Mouse (Mus musculus) heart, embryonic 15.5 days (tissue): ENCODE measurements around the gene Defa30. TPM values are rescaled to one million over a fixed set of nuclear protein-coding genes. Genes with fewer than 3 reads are reported as not detected.
"Not testable (repeated sequence)": the region's sequence is repeated elsewhere in the genome, so short reads cannot be mapped to it uniquely, and the experiment has no call there.

Source experiments
- ATAC-seq: fragments of 200-750 bp; cut with Nextera tagmentation; replicated peaks from 2 replicates; pipeline ENCODE4 v1.8.0; 2017; ENCODE audit warnings: low read depth, moderate TSS enrichment; ENCODE audit not compliant: insufficient number of reproducible peaks, insufficient read depth, low FRiP score
- H3K27ac ChIP-seq: fragments of 300-500 bp; sonication (generic); 2 replicates; pipeline ENCODE4 v1.5.1; 2015; ENCODE audit warnings: mild to moderate bottlenecking, inconsistent platforms
- H3K27me3 ChIP-seq: fragments of 300-500 bp; sonication (generic); 2 replicates; pipeline ENCODE4 v1.6.1; 2015; ENCODE audit warnings: inconsistent platforms
- H3K36me3 ChIP-seq: fragments of 300-500 bp; sonication (generic); 2 replicates; pipeline ENCODE4 v1.6.1; 2015; ENCODE audit warnings: mild to moderate bottlenecking, inconsistent platforms
- H3K4me1 ChIP-seq: fragments of 300-500 bp; sonication (generic); replicated peaks from 2 replicates; pipeline ENCODE4 v1.6.1; 2015; ENCODE audit warnings: inconsistent platforms
- H3K4me2 ChIP-seq: fragments of 300-500 bp; sonication (generic); 2 replicates; pipeline ENCODE4 v1.6.1; 2015; ENCODE audit warnings: inconsistent platforms, mild to moderate bottlenecking, moderate library complexity
- H3K4me3 ChIP-seq: fragments of 300-500 bp; sonication (generic); 2 replicates; pipeline ENCODE4 v1.5.1; 2015; ENCODE audit warnings: mild to moderate bottlenecking, inconsistent platforms
- H3K9ac ChIP-seq: fragments of 300-500 bp; sonication (generic); 2 replicates; pipeline ENCODE4 v1.6.1; 2015; ENCODE audit warnings: mild to moderate bottlenecking, inconsistent platforms
- H3K9me3 ChIP-seq: fragments of 300-500 bp; sonication (generic); replicated peaks from 2 replicates; pipeline ENCODE4 v1.6.1; 2016; ENCODE audit warnings: inconsistent platforms
- WGBS: fragments of 180-500 bp; shearing (Covaris S2); methylation state at CpG from one replicate; pipeline ENCODE4 v1.1.7; 2015; ENCODE audit warnings: mixed read lengths; 5-methylcytosine and 5-hydroxymethylcytosine counted together
- polyA plus RNA-seq: library from polyadenylated mRNA; unstranded; fragments of >200 nt; fragmentation: Nextera tagmentation; extraction: Ambion mirVana; gene quantifications from 2 replicates; pipeline ENCODE4 v1.2.1, GENCODE M21; 2015

The Defa30 gene
- not detected in 2 replicates for polyA plus RNA-seq

DNA sequence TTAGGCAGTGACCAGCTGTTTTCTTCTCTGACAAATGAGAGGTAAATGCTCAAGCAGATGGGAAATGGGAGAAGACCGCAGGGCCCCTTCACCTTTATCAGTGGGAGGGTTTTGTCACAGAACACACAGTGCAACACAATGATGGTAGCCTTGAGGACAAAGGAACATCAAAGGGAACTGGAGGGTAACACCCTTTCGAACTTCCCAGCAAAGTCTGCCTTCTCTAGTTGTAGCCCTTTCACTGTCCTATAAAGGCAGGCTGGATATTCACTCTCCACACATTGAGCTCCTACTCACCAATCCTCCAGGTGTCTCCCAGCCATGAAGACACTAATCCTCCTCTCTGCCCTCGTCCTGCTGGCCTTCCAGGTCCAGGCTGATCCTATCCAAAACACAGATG is at the start of gene Defa30:
Gene Defa30 (plus strand): TSS at position 301 of the 400 bp plus-strand sequence.
- ATAC-seq, H3K36me3 ChIP-seq, H3K4me3 ChIP-seq, H3K4me1 ChIP-seq, H3K4me2 ChIP-seq, H3K27me3 ChIP-seq, H3K9me3 ChIP-seq, H3K27ac ChIP-seq, H3K9ac ChIP-seq: not testable (repeated sequence)
- 39% methylated on average over 3 of the region's 3 CpGs for WGBS

DNA sequence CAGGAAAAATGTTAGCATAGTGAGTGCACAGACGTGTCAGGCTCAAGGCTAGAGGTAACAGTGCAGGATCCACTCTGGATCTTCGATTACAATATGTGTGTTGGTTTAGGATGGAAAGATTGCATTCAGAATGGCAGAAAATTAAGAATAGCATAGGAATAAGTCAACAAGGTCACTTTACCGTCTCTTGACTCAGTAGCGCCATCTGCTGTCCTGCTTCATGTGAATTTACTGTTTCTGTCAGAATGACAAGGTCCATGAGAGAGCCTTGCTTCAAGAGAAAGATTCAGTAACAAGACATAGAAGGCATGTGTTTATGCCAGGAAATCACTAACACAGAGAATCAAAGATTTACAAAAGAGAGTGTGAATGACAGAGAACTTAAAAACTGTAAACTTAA is 41.3 kb upstream of the Defa30 start:
- Histone ChIP-seq H3K9me3 (no peaks in the 10 kb centered on the region), H3K4me3 (no peak overlapping the region), H3K36me3 (no peaks in the 10 kb centered on the region), H3K9ac (no peak overlapping the region), H3K4me2 (no peak overlapping the region), H3K4me1 (no peaks in the 10 kb centered on the region), H3K27me3 (no peaks in the 10 kb centered on the region), H3K27ac (no peak overlapping the region)
- WGBS: 34% methylated on average over 4 of the region's 4 CpGs
- ATAC-seq: no peak

- H3K27me3 ChIP-seq, ATAC-seq, H3K4me2 ChIP-seq, H3K9me3 ChIP-seq, H3K27ac ChIP-seq, H3K36me3 ChIP-seq, H3K4me1 ChIP-seq, H3K4me3 ChIP-seq, H3K9ac ChIP-seq: not testable (repeated sequence)
- WGBS: 50% methylated on average over 1 of the region's 2 CpGs
Observed at GRCm38 (mm10) chr8:21095950-21096349, 38.5 kb upstream of the Defa30 start, which contains the start of gene Gm14851. TSS of gene Gm14851 (minus strand) at chr8:21096050.

- not testable (repeated sequence) for H3K27me3 ChIP-seq, H3K9me3 ChIP-seq, H3K4me2 ChIP-seq, ATAC-seq, H3K27ac ChIP-seq, H3K4me3 ChIP-seq, H3K4me1 ChIP-seq, H3K9ac ChIP-seq, H3K36me3 ChIP-seq
- WGBS: no CpG with 5 or more reads among the region's 1 CpGs
Observed at GRCm38 (mm10) chr8:21161977-21162376, 27.5 kb downstream of the Defa30 start, which contains the start of gene Defa22. TSS of gene Defa22 (plus strand) at chr8:21162277.

Other genes with a start within 250 kb of the Defa30 start
- gene Defb33, start 242.0 kb upstream of the Defa30 start, polyA plus RNA-seq: not detected in 2 replicates
- gene Gm15056, start 232.0 kb upstream of the Defa30 start, polyA plus RNA-seq: not detected in 2 replicates
- not detected in 2 replicates for gene Gm6040, start 212.6 kb upstream of the Defa30 start, polyA plus RNA-seq
- not detected in 2 replicates for gene AY761185, start 189.9 kb upstream of the Defa30 start, polyA plus RNA-seq
- not detected in 2 replicates for gene Defa21, start 109.1 kb upstream of the Defa30 start, polyA plus RNA-seq
- gene Defa23, start 79.6 kb upstream of the Defa30 start, polyA plus RNA-seq: not detected in 2 replicates
- gene Defa35, start 69.6 kb upstream of the Defa30 start, polyA plus RNA-seq: not detected in 2 replicates
- not detected in 2 replicates for gene Defa25, start 50.2 kb upstream of the Defa30 start, polyA plus RNA-seq
- gene Gm14851, start 38.6 kb upstream of the Defa30 start, polyA plus RNA-seq: not detected in 2 replicates
- gene Defa22, start 27.6 kb downstream of the Defa30 start, polyA plus RNA-seq: not detected in 2 replicates
- gene Defa31, start 57.0 kb downstream of the Defa30 start, polyA plus RNA-seq: not detected in 2 replicates
- gene Gm15293, start 66.9 kb downstream of the Defa30 start, polyA plus RNA-seq: not detected in 2 replicates
- not detected in 2 replicates for gene Gm15292, start 115.1 kb downstream of the Defa30 start, polyA plus RNA-seq
- gene Defa27, start 180.9 kb downstream of the Defa30 start, polyA plus RNA-seq: not detected in 2 replicates
- gene Defa29, start 192.4 kb downstream of the Defa30 start, polyA plus RNA-seq: not detected in 2 replicates
- not detected in 2 replicates for gene Defa2, start 243.9 kb downstream of the Defa30 start, polyA plus RNA-seq